Mouse (Mus musculus) layer of hippocampus, adult 9-10 months (tissue): ENCODE data around the gene Tomm7.
"Not testable (repeated sequence)": the region's sequence is repeated elsewhere in the genome, so short reads cannot be mapped to it uniquely, and the experiment has no call there.

ENCODE experiments used
- DNase-seq: peaks from one replicate; pipeline ENCODE4 v3.0.0; 2022; ENCODE audit warnings: low spot score

Tomm7 gene

GRCm38 (mm10) chr5:23851160-23851555 lies 7.2 kb upstream of the Tomm7 start:
- not testable (repeated sequence) for DNase-seq

GRCm38 (mm10) chr5:23850345-23851159 lies 6.6 kb upstream of the Tomm7 start:
- DNase-seq = peak; percentile 77

DNA sequence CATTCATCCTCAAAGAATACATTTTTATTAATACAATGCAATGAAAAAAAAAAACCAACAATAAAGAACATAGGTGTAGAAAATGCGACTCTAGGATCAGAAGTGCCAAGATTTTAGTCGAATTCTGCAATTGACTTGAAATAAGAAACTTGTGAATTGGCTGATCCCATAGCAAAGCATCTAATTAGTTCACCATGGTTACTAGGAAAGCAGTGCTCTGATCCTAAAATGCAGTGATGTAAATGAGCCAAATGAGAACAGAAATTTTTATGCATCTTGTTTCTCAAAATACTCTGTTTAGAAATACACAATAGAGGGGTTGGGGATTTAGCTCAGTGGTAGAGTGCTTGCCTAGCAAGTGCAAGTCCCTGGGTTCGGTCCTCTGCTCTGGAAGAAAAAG lies 1.2 kb upstream of the Tomm7 start:
- no peak for DNase-seq

DNA sequence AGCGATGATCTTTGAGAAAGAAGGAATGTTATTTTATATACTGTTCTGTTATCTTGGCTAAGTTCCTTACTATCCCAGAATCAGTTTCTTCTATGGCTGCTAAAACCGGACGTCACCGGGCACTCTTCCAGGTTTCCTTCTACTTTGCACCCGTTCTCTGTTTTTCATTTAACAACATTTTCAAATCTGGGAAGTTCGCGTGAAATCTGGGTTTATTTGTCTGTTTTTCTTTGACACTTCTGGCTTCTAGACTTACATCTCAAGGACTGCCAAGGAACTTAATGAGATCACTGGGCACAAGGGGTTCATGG lies 525 bp upstream of the Tomm7 start:
- no peak for DNase-seq

DNA sequence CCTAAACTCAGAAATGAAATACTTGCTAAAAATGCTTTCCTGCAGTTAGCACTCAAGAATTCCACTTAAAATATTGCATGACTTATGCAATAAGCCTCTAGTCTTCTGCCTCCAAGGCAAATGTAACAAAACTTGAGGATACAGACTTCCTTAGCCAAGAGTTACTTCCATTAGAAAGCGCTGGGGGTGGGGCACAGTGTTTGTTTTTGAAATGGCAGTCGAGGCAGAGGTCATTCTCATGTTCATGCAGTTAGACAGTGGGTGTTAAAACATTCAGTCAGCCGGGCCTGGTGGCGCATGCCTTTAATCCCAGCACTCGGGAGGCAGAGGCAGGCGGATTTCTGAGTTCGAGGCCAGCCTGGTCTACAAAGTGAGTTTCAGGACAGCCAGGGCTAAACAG lies 5.8 kb downstream of the Tomm7 start:
- DNase-seq = no peak

DNA sequence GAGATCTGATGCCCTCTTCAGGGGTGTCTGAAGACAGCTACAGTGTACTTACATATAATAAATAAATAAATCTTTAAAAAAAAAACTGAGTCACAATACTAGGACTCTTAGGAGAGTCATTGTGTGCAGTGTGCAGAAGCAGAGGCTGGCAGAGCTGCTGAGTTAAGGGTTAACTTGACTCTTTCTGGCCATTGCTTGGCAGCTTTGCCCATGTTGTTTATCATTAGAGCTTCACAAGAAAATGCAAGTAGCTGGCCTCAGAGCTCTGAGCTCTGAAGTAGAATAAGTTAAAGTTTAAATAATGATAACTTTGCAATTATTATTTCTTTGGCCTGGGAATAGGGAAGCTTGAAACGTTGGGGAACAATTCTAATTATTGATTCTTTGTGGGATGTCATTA lies 8.3 kb downstream of the Tomm7 start:
- not testable (repeated sequence) for DNase-seq

GRCm38 (mm10) chr5:23830897-23831752 lies 12.8 kb downstream of the Tomm7 start:
- no peak for DNase-seq

GRCm38 (mm10) chr5:23826321-23827004 lies 17.5 kb downstream of the Tomm7 start:
- DNase-seq = peak; percentile 29

GRCm38 (mm10) chr5:23824171-23824733 lies 19.7 kb downstream of the Tomm7 start:
- DNase-seq = no peak

- DNase-seq = no peak
Observed at GRCm38 (mm10) chr5:23822306-23822705, 21.7 kb downstream of the Tomm7 start.

GRCm38 (mm10) chr5:23816681-23817080 lies 27.3 kb downstream of the Tomm7 start:
- no peak for DNase-seq

DNA sequence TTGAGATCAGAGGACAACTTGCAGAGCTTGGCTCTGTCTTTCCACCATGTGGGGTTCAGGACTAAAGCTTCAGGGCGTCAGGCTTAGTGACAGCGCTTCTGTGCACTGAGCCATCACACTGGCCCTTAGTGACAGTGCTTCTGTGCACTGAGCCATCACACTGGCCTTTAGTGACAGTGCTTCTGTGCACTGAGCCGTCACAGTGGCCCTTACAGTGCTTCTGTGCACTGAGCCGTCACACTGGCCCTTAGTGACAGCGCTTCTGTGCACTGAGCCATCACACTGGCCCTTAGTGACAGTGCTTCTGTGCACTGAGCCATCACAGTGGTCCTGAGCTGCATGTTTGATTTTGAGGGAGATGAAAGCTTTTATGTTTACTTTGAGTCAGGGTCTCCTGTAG lies 29.1 kb downstream of the Tomm7 start:
- no peak for DNase-seq

- no peak for DNase-seq
Observed at GRCm38 (mm10) chr5:23792726-23793125, 51.2 kb downstream of the Tomm7 start.

DNA sequence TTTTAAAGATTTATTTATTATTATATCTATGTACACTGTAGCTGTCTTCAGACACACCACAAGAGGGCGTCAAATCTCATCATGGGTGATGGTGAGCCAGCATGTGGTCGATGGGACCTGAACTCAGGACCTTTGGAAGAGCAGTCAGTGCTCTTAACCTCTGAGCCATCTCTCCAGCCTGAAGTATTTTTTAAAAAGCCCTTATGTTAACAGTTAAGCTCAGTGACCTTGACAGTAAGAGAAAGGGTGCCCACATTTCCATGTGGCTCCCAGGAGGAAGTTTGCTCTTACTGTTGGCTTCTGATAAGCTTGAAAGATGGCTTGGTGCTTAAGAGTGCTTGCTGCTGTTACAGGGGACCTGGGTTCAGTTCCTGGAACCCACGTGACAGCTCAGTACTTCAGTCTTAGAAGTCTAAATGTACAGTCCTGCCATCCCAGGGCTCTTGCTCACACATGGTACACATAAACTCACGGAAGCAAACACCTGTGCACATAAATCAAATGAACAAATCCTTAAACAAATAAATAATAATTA lies 54.8 kb downstream of the Tomm7 start:
- DNase-seq = no peak
